Mouse (Mus musculus): Measurements from ENCODE around the gene Igfbp7. TPM values are rescaled to one million over a fixed set of nuclear protein-coding genes. Genes with fewer than 3 reads are reported as not detected.

Gene Igfbp7
- total and polyA plus RNA-seq, 3 experiments = 0.07 TPM; not detected in 2

DNA sequence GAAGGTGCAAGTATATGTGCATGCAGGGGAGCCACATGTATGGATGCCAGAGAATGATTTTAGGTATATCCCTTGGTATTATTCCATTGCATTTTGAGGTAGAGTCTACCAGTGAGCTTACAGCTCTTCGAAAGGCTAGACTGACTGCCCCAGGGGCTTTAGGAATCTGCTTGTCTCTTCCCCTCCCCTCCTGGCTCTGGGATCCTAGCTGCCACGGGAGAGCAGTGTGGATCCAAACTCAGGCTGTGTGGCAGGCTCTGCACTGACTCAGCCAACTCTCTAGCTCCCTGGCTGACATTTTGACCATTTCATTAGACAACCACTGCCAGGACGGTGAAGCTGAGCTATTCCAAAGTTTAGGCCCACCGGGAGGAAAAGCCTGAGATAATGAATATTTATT lies 32.3 kb downstream of the Igfbp7 start:
- no peak overlapping the region for H3K27ac ChIP-seq (ENCODE audit: control insufficient read depth, low read depth, low read length)
- no peak for DNase-seq (ENCODE audit: low read depth, low spot score)
- no peaks in the 10 kb centered on the region for H3K9me3 ChIP-seq (replicated peaks; ENCODE audit: insufficient read depth, low read length)
- H3K27me3 ChIP-seq (ENCODE audit: control insufficient read depth in 1 of 2, insufficient read depth in 2 of 2, low read length in 2 of 2) = no peaks in the 10 kb centered on the region
- TF ChIP-seq TBP (IDR thresholded peaks at IDR 0.05; ENCODE audit: low read depth, low read length) (no peak), MAFK (IDR thresholded peaks at IDR 0.05; ENCODE audit: borderline replicate concordance, low read depth, low read length) (no peak), ZNF384 (IDR thresholded peaks at IDR 0.05; ENCODE audit: low read depth, low read length) (no peak)
- no peak overlapping the region for H3K4me3 ChIP-seq (ENCODE audit: control insufficient read depth in 1 of 2, insufficient read depth in 1 of 2, low read depth in 2 of 2, low read length in 2 of 2)
- H3K4me1 ChIP-seq (ENCODE audit: control insufficient read depth in 1 of 2, insufficient read depth in 2 of 2, low read length in 2 of 2) = no peaks in the 10 kb centered on the region
- H3K79me2 ChIP-seq (ENCODE audit: control insufficient read depth, insufficient read depth, low read length, poor library complexity) = no peaks in the 10 kb centered on the region
- no peaks in the 10 kb centered on the region for H3K36me3 ChIP-seq (ENCODE audit: control insufficient read depth in 1 of 2, insufficient read depth in 2 of 2, low read length in 2 of 2)
- H3K9ac ChIP-seq (ENCODE audit: control insufficient read depth, low read depth, low read length, poor library complexity, severe bottlenecking) = no peak overlapping the region

DNA sequence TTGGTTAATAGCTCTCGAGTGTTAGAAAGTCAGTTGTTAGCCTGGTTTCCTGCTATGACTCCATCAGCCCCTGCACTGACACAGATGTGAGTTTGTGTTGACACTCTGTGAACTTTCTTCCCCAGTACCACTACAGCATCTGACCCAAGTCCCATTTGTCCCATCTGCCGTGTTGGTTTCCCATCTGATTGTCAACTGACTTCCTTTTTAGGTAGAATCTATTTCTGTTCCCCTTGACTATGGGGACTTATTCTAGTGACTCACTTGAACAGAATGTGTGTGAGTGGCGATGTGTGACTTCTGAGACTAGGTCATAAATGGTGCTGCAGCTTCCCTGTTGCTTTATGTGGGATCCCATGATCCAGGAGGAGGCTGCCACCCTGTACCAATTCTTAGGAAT lies 32.9 kb downstream of the Igfbp7 start:
- Histone ChIP-seq H3K27me3 (ENCODE audit: control insufficient read depth in 1 of 2, insufficient read depth in 2 of 2, low read length in 2 of 2) (no peaks in the 10 kb centered on the region; a peak in 1 of 4 replicates), H3K79me2 (ENCODE audit: control insufficient read depth, insufficient read depth, low read length, poor library complexity) (no peaks in the 10 kb centered on the region), H3K9me3 (replicated peaks; ENCODE audit: insufficient read depth, low read length) (no peaks in the 10 kb centered on the region), H3K9ac (ENCODE audit: control insufficient read depth, low read depth, low read length, poor library complexity, severe bottlenecking) (no peak overlapping the region), H3K36me3 (ENCODE audit: control insufficient read depth in 1 of 2, insufficient read depth in 2 of 2, low read length in 2 of 2) (no peaks in the 10 kb centered on the region), H3K27ac (ENCODE audit: control insufficient read depth, low read depth, low read length) (no peak overlapping the region), H3K4me1 (ENCODE audit: control insufficient read depth in 1 of 2, insufficient read depth in 2 of 2, low read length in 2 of 2) (no peaks in the 10 kb centered on the region), H3K4me3 (ENCODE audit: control insufficient read depth in 1 of 2, insufficient read depth in 1 of 2, low read depth in 2 of 2, low read length in 2 of 2) (no peak overlapping the region)
- TF ChIP-seq EP300 (IDR thresholded peaks at IDR 0.05; ENCODE audit: low read depth in 1 of 2, low read length in 2 of 2) = no peak
- no peak for TF ChIP-seq MXI1 (IDR thresholded peaks at IDR 0.05; ENCODE audit: low read depth, low read length)
- no peak for TF ChIP-seq MAFK (IDR thresholded peaks at IDR 0.05; ENCODE audit: borderline replicate concordance, low read depth, low read length)
- no peak for TF ChIP-seq POLR2A (IDR thresholded peaks at IDR 0.05; ENCODE audit: control insufficient read depth in 1 of 2, insufficient read depth in 1 of 2, low read depth in 1 of 2, low read length in 2 of 2, poor library complexity in 1 of 2)
- TF ChIP-seq MAZ (IDR thresholded peaks at IDR 0.05; ENCODE audit: low read depth, low read length) = no peak
- TF ChIP-seq TBP (IDR thresholded peaks at IDR 0.05; ENCODE audit: low read depth, low read length) = no peak
- TF ChIP-seq GABPA (IDR thresholded peaks at IDR 0.05; ENCODE audit: low read depth, low read length) = no peak
- TF ChIP-seq ZKSCAN1 (IDR thresholded peaks at IDR 0.05; ENCODE audit: low read depth, low read length) = no peak
- no peak for TF ChIP-seq SIN3A (IDR thresholded peaks at IDR 0.05; ENCODE audit: low read length)
- TF ChIP-seq ZC3H11A (IDR thresholded peaks at IDR 0.05; ENCODE audit: low read depth, low read length) = no peak
- TF ChIP-seq CTCF (IDR thresholded peaks at IDR 0.05 in 2 of 3, conservative IDR thresholded peaks at IDR 0.05 in 1 of 3; ENCODE audit: control insufficient read depth in 1 of 3, insufficient read depth in 1 of 3, low read depth in 2 of 3, low read length in 3 of 3, poor library complexity in 1 of 3, severe bottlenecking in 1 of 3) = no peak
- no peak for TF ChIP-seq TAL1 (IDR thresholded peaks at IDR 0.05; ENCODE audit: low read length)
- no peak for DNase-seq (ENCODE audit: low read depth, low spot score)

DNA sequence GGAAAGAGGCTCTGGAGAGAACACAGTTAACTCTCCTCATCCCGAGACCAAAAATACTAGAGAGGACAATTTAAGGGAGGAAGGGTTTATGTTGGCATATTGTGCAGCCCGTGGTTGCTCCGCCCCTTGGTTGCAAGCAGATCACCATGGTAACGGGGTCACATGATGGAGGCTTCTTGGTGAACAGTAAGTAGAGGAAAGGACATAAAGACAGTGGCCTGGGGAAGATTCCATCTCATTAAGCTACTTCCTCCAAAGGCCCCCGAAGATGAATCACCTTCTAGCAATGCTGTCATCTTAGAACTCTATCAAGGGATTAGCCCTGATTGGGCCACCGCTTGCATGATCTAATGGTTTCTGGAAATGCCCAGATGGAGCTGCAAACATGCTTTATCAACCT lies 35.1 kb downstream of the Igfbp7 start:
- H3K36me3 ChIP-seq (ENCODE audit: control insufficient read depth in 1 of 2, insufficient read depth in 2 of 2, low read length in 2 of 2) = no peaks in the 10 kb centered on the region
- H3K4me3 ChIP-seq (ENCODE audit: control insufficient read depth in 1 of 2, insufficient read depth in 1 of 2, low read depth in 2 of 2, low read length in 2 of 2) = no peak overlapping the region
- TF ChIP-seq USF1 (IDR thresholded peaks at IDR 0.05; ENCODE audit: low read depth, low read length) (peak; percentile 55), MYB (IDR thresholded peaks at IDR 0.05; ENCODE audit: low read depth, low read length) (no peak)
- no peaks in the 10 kb centered on the region for H3K9me3 ChIP-seq (replicated peaks; ENCODE audit: insufficient read depth, low read length)
- DNase-seq (ENCODE audit: low read depth, low spot score) = no peak
- no peaks in the 10 kb centered on the region; a peak in 1 of 4 replicates for H3K27me3 ChIP-seq (ENCODE audit: control insufficient read depth in 1 of 2, insufficient read depth in 2 of 2, low read length in 2 of 2)
- H3K4me1 ChIP-seq (ENCODE audit: control insufficient read depth in 1 of 2, insufficient read depth in 2 of 2, low read length in 2 of 2) = no peaks in the 10 kb centered on the region
- H3K9ac ChIP-seq (ENCODE audit: control insufficient read depth, low read depth, low read length, poor library complexity, severe bottlenecking) = no peak overlapping the region
- H3K27ac ChIP-seq (ENCODE audit: control insufficient read depth, low read depth, low read length) = no peak overlapping the region
- no peaks in the 10 kb centered on the region for H3K79me2 ChIP-seq (ENCODE audit: control insufficient read depth, insufficient read depth, low read length, poor library complexity)

Data from MEL (cell line).